Mouse (Mus musculus) stomach, postnatal 0 days (tissue): ENCODE measurements around the gene Sms. TPM values are rescaled to one million over a fixed set of nuclear protein-coding genes. Genes with fewer than 3 reads are reported as not detected.

Experiments used
- ATAC-seq: fragments of 200-750 bp; cut with Nextera tagmentation; 2 replicates; pipeline ENCODE4 v1.8.0; 2017; ENCODE audit not compliant: low FRiP score, low TSS enrichment
- DNase-seq: peaks from one replicate; pipeline ENCODE4 v3.0.0-alpha.2; 2016; ENCODE audit warnings: low spot score
- H3K27ac ChIP-seq: fragments of 300-500 bp; sonication (generic); replicated peaks from 2 replicates; pipeline ENCODE4 v1.5.1; 2014; ENCODE audit warnings: mild to moderate bottlenecking, control low read depth
- H3K27me3 ChIP-seq: fragments of 300-500 bp; sonication (generic); 2 replicates; pipeline ENCODE4 v1.6.1; 2014; ENCODE audit warnings: low read length; ENCODE audit not compliant: control insufficient read depth, insufficient read depth
- H3K36me3 ChIP-seq: fragments of 300-500 bp; sonication (generic); 2 replicates; pipeline ENCODE4 v1.6.1; 2014; ENCODE audit warnings: low read length, mixed read lengths; ENCODE audit not compliant: control insufficient read depth, insufficient read depth
- H3K4me1 ChIP-seq: fragments of 300-500 bp; sonication (generic); replicated peaks from 2 replicates; pipeline ENCODE4 v1.6.1; 2014; ENCODE audit warnings: antibody characterized with exemption; ENCODE audit not compliant: control insufficient read depth, insufficient read depth
- H3K4me2 ChIP-seq: fragments of 300-500 bp; sonication (generic); replicated peaks from 2 replicates; pipeline ENCODE4 v1.6.1; 2014; ENCODE audit warnings: low read depth, mild to moderate bottlenecking, control low read depth, moderate library complexity
- H3K4me3 ChIP-seq: fragments of 300-500 bp; sonication (generic); 2 replicates; pipeline ENCODE4 v1.5.1; 2014; ENCODE audit warnings: low read depth, low read length, control low read depth
- H3K9ac ChIP-seq: fragments of 300-500 bp; sonication (generic); 2 replicates; pipeline ENCODE4 v1.6.1; 2014; ENCODE audit warnings: mild to moderate bottlenecking, low read length, control low read depth, mixed read lengths
- H3K9me3 ChIP-seq: fragments of 300-500 bp; sonication (generic); 2 replicates; pipeline ENCODE4 v1.6.1; 2016; ENCODE audit warnings: low read length; ENCODE audit not compliant: control insufficient read depth
- CTCF ChIP-seq: IDR thresholded peaks from 2 replicates; pipeline ENCODE4 v1.5.1; 2016; ENCODE audit warnings: antibody characterized with exemption, low read depth, mild to moderate bottlenecking, moderate library complexity
- EP300 ChIP-seq: optimal IDR thresholded peaks from 2 replicates; pipeline ENCODE3; 2016; ENCODE audit warnings: antibody characterized with exemption
- WGBS: fragments of 180-500 bp; shearing (Covaris S2); extraction: QIAGEN DNeasy Blood & Tissue Kit; methylation state at CpG from one replicate; pipeline ENCODE4 v1.1.7; 2014; 5-methylcytosine and 5-hydroxymethylcytosine counted together
- polyA plus RNA-seq: library from polyadenylated mRNA; unstranded; fragments of >200 nt; fragmentation: Nextera tagmentation; extraction: Ambion mirVana; gene quantifications from 2 replicates; pipeline ENCODE4 v1.2.1, GENCODE M21; 2015

Sms gene
- polyA plus RNA-seq, 1 experiment from 2014 or later = 30.7 TPM

DNA sequence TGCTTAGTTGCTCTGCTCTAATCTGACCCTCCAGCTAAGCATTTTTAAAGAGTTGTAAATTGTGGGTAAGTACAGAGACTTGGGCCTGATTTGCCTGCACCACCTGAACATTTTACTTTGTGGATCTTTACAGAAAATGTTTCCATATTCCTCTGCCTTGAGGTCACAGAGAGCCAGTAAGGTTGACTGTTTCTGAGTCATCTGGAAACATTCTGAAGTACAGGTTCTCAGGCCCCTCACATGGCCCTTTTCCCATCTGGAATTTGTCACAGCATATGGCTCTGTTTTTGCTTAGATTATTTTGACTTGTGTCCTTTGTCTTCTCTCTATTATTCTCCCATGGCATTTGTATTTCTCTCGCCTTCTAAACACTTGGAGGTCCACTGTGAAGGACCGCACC, 10.2 kb downstream of the Sms start:
- Histone ChIP-seq H3K4me1 (no peaks in the 10 kb centered on the region), H3K4me2 (no peak overlapping the region), H3K36me3 (no peaks in the 10 kb centered on the region), H3K4me3 (no peak overlapping the region), H3K27ac (no peak overlapping the region), H3K9me3 (no peaks in the 10 kb centered on the region), H3K27me3 (no peaks in the 10 kb centered on the region), H3K9ac (no peak overlapping the region)
- DNase-seq = no peak
- TF ChIP-seq CTCF = no peak
- no peak for TF ChIP-seq EP300
- WGBS = 70% methylated on average over 2 of the region's 2 CpGs
- no peak for ATAC-seq

DNA sequence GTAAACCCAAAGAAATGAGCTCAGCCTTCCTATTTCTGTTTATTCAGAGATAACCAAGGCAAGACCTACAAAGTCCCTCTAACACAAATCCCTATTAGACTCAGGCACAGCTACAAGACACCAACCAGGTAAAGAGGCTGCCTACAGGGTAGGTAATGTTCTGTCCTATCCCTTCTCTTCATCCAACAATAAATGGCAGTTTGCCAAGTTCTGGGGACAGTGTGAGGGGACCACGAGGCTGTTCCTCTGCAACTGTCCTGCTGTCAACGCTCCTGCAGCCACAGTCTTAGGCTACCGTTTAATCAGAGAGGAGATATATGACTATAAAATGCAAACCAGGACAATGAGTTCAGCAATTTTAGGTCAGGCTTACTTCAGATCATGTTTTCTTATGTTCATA, 14.8 kb downstream of the Sms start:
- Histone ChIP-seq H3K4me2 (no peak overlapping the region), H3K27ac (no peak overlapping the region), H3K4me1 (no peaks in the 10 kb centered on the region), H3K27me3 (no peaks in the 10 kb centered on the region), H3K9ac (no peak overlapping the region), H3K36me3 (no peaks in the 10 kb centered on the region), H3K9me3 (no peaks in the 10 kb centered on the region), H3K4me3 (no peak overlapping the region)
- TF ChIP-seq EP300 = no peak
- TF ChIP-seq CTCF = no peak
- 53% methylated on average over 3 of the region's 3 CpGs for WGBS
- ATAC-seq = no peak
- DNase-seq = no peak

DNA sequence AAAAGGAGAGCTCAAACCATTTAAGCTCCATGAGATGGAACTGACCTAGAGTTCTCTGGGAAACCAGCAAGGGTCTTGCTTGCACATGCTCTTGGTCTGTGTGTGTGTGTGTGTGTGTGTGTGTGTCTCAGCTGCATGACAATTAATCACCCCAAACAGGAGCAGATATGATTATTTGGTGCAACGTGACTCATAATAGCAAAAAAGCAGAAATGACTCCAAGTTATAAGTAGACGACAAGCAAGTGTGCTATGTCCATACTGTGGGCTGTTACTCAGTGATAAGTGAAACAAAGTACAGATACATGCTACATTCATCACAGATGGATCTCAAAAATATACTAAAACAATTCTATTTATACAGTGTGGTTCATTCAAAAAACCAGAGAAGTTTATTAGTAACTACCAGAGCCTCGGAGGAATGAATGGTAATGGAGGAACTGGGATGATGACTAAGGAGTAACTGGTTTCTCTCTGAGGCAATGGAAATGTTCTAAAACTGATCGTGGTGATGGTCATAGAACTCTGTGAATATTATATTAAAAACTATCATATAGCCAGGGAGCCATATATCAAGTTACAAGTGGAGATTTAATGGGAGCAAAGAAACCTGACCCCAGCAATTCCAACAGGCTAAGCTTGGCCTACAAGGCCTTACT, 15.8 kb downstream of the Sms start:
- ATAC-seq = no peak
- whole genome bisulfite sequencing = 57% methylated on average over 4 of the region's 4 CpGs

DNA sequence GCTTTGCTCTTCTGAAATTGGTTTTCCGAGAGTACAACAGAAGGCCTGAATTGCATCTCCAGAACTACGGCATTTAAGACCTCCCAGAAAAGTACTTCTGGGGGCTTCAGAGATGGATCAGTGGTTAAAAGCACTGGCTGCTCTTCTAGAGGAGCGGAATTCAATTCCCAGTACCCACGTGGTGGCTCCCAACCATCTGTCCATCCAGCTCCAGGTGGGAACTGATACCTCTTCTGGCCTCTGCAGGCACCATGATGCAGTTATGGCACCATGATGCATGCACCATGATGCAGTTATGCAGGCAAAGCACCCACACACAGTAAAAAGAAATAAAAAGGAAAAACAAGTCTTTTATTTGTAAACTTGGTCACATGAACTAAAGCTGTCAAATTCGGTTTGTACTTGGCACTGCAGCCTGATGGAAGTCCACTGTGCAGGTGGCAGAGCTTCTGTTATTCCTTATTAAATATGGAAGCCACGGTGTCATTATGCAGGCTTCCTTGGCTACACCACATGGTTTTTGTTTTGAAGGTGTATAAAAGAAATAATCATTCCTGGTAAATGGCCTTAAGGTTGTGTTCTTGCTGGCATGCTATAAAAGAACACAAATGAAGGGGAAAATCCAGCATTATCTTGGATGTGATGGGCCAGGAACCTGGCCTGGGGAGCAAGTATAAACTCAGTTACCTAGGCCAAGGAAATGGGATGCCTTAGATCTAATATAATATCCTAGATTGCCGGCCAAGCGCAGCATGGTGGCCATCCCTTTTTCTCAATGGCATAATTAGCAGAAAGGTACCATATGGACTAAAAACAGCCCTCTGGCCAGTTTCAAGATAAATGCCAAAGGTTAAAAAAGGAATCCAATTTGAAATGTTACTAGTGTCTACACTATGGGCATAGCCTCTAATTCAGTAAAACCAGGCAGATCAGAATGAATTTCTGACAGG, 20.1 kb downstream of the Sms start:
- H3K27ac ChIP-seq = no peak overlapping the region
- TF ChIP-seq EP300 (no peak), CTCF (no peak)
- no peaks in the 10 kb centered on the region for H3K27me3 ChIP-seq
- H3K4me2 ChIP-seq = no peak overlapping the region
- DNase-seq = no peak
- no peaks in the 10 kb centered on the region for H3K36me3 ChIP-seq
- no peak overlapping the region for H3K4me3 ChIP-seq
- WGBS = 84% methylated on average over 8 of the region's 8 CpGs
- no peak overlapping the region for H3K9ac ChIP-seq
- no peaks in the 10 kb centered on the region for H3K4me1 ChIP-seq
- no peaks in the 10 kb centered on the region for H3K9me3 ChIP-seq
- no peak for ATAC-seq

More for the DNA sequence above, 15.8 kb downstream of the Sms start:
- no peak for DNase-seq
- Histone ChIP-seq H3K4me3 (no peak overlapping the region), H3K4me2 (no peak overlapping the region), H3K27ac (no peak overlapping the region), H3K36me3 (no peaks in the 10 kb centered on the region), H3K4me1 (no peaks in the 10 kb centered on the region), H3K9me3 (no peaks in the 10 kb centered on the region), H3K27me3 (no peaks in the 10 kb centered on the region), H3K9ac (no peak overlapping the region)
- TF ChIP-seq CTCF = no peak
- no peak for TF ChIP-seq EP300

DNA sequence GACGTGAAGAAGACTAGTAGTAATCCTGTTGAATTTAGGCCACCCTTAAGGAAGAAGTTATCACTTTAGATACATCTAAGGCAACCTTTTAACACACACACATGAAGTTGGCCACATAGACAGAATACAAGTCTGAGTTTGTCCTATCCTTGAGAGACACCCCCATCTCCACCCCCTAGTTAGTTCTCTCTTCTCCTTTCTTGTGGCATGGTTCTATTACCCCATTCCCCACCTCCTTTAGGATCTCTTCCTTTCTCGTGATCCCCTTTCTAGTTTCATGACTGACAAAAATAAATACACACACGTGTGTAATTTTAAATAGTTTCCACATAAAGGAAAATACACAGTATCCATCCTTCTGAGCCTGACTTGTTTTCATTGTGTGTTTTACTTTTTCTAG, 23.3 kb downstream of the Sms start:
- H3K9ac ChIP-seq = no peak overlapping the region
- H3K27me3 ChIP-seq = no peaks in the 10 kb centered on the region
- TF ChIP-seq CTCF (no peak), EP300 (no peak)
- no peaks in the 10 kb centered on the region for H3K9me3 ChIP-seq
- no peaks in the 10 kb centered on the region for H3K4me1 ChIP-seq
- 75% methylated on average over 3 of the region's 3 CpGs for WGBS
- DNase-seq = no peak
- H3K4me3 ChIP-seq = no peak overlapping the region
- no peak overlapping the region for H3K4me2 ChIP-seq
- H3K36me3 ChIP-seq = no peaks in the 10 kb centered on the region
- H3K27ac ChIP-seq = no peak overlapping the region
- ATAC-seq = no peak

DNA sequence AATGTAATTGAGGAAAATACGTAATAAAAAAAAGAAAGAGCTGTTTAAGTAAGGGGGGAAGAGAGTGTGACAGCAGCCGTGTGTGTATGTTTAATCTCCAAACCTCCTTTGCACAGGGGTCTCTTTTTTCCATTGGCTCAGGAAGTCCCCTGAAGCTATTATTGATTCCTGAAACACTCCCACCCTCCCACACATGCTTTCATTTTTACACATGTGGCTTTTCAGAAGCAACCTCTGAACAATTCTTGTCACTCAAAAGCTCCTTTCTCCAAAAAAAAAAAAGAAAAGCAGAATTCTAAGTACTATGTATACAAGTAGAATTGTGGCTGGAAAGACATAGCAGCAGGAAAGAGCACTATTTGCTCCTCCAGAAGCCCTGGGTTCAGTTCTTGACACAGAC, 24.0 kb downstream of the Sms start:
- TF ChIP-seq CTCF = no peak
- TF ChIP-seq EP300 = no peak
- Histone ChIP-seq H3K9me3 (no peaks in the 10 kb centered on the region), H3K4me1 (no peaks in the 10 kb centered on the region), H3K27me3 (no peaks in the 10 kb centered on the region), H3K9ac (no peak overlapping the region), H3K4me3 (no peak overlapping the region), H3K27ac (no peak overlapping the region), H3K4me2 (no peak overlapping the region), H3K36me3 (no peaks in the 10 kb centered on the region)
- 75% methylated on average over 2 of the region's 2 CpGs for WGBS
- ATAC-seq (no peak), DNase-seq (no peak)
